Mouse (Mus musculus) MEL (cell line): ENCODE data around the gene Susd3.

Experiments used
- CTCF ChIP-seq, 3 experiments: IDR thresholded peaks in 2 of 3; conservative IDR thresholded peaks in 1 of 3; 2 replicates each; pipeline ENCODE4 v1.5.1; 2011 to 2012; ENCODE audit warnings: low read length in 3 of 3, low read depth in 2 of 3, mild to moderate bottlenecking in 2 of 3, improper control_type of control experiment in 1 of 3, inconsistent platforms in 1 of 3, mixed read lengths in 1 of 3, moderate library complexity in 1 of 3; ENCODE audit not compliant: control insufficient read depth in 1 of 3, insufficient read depth in 1 of 3, poor library complexity in 1 of 3, severe bottlenecking in 1 of 3
- TCF12 ChIP-seq: IDR thresholded peaks from 2 replicates; pipeline ENCODE4 v1.6.1; 2014; ENCODE audit warnings: low read depth, mild to moderate bottlenecking, inconsistent platforms, low read length, improper control_type of control experiment, moderate library complexity

- TF ChIP-seq TCF12 (no peak), CTCF (IDR thresholded peaks at IDR 0.05 in 2 of 3, conservative IDR thresholded peaks at IDR 0.05 in 1 of 3; ENCODE audit: control insufficient read depth in 1 of 3, insufficient read depth in 1 of 3, low read depth in 2 of 3, low read length in 3 of 3, poor library complexity in 1 of 3, severe bottlenecking in 1 of 3) (no peak)
Measured at GRCm38 (mm10) chr13:49196766-49197165, 51.7 kb downstream of the Susd3 start.
